Mouse (Mus musculus): ENCODE measurements around the gene Krcc1. TPM values are rescaled to one million over a fixed set of nuclear protein-coding genes. Genes with fewer than 3 reads are reported as not detected.

Krcc1 gene
- polyA plus RNA-seq, 1 experiment from 2014 or later = 69.2 TPM

DNA sequence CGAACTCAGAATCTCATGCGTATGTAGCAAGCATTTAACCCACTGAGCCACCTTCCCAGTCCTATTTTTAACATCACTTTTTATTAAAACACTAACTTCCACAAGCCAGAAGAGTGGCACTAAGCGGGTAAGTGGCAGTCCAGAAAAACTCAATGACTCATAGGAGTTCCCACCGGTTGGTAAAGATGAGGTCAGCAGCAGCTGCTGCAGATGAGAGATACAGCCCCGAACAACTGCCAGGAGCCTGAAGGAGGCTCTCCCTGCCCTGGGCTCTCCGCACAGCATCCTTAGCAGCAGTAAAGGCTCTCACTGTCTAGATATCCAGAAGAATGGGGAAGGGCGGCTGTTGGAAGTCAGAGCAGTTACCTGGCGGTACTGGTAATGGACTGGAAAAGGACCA lies 20.5 kb upstream of the Krcc1 start:
- H3K27ac ChIP-seq (replicated peaks in 1 of 2; ENCODE audit: control insufficient read depth in 1 of 2, insufficient read depth in 1 of 2, low read depth in 2 of 2, low read length in 2 of 2) = peak overlapping the region; percentile 10 to 33; a peak in 2 of 4 replicates
- WGBS = 52% methylated on average over 8 of the region's 8 CpGs
- no peak overlapping the region for H3K4me2 ChIP-seq (ENCODE audit: low read length)
- H3K4me1 ChIP-seq (ENCODE audit: control insufficient read depth in 2 of 2, insufficient read depth in 2 of 2, low read length in 2 of 2) = peaks cover 21 to 32% of the 10 kb centered on the region in 2 experiments
- no peaks in the 10 kb centered on the region for H3K9me3 ChIP-seq (ENCODE audit: control insufficient read depth, low read length)
- H3K27me3 ChIP-seq (ENCODE audit: control insufficient read depth, insufficient read depth, low read length) = no peaks in the 10 kb centered on the region
- no peak overlapping the region for H3K4me3 ChIP-seq (ENCODE audit: control insufficient read depth in 1 of 2, insufficient read depth in 1 of 2, low read depth in 1 of 2, low read length in 2 of 2)
- H3K36me3 ChIP-seq (ENCODE audit: control insufficient read depth, insufficient read depth, low read length) = peaks cover 30% of the 10 kb centered on the region
- H3K9ac ChIP-seq (ENCODE audit: low read length) = no peak overlapping the region
- ATAC-seq (ENCODE audit: insufficient number of reproducible peaks, insufficient read depth, low FRiP score, low read depth) = 0 out of 2 replicates have a peak, but pooled peaks have one; percentile 23

- Histone ChIP-seq H3K27ac (replicated peaks in 1 of 2; ENCODE audit: control insufficient read depth in 1 of 2, insufficient read depth in 1 of 2, low read depth in 2 of 2, low read length in 2 of 2) (peak overlapping the region; percentile 57 to 64), H3K4me2 (ENCODE audit: low read length) (peak overlapping the region; percentile 27; the same call in 1 of the 2 replicates)
- WGBS = 48% methylated on average over 6 of the region's 6 CpGs
Measured at GRCm38 (mm10) chr6:71254456-71254855, 17.0 kb upstream of the Krcc1 start.

GRCm38 (mm10) chr6:71256166-71256565 lies 15.3 kb upstream of the Krcc1 start:
- Histone ChIP-seq H3K9ac (ENCODE audit: low read length) (no peak overlapping the region), H3K27ac (replicated peaks in 1 of 2; ENCODE audit: control insufficient read depth in 1 of 2, insufficient read depth in 1 of 2, low read depth in 2 of 2, low read length in 2 of 2) (no peak overlapping the region), H3K4me3 (ENCODE audit: control insufficient read depth in 1 of 2, insufficient read depth in 1 of 2, low read depth in 1 of 2, low read length in 2 of 2) (no peak overlapping the region), H3K27me3 (ENCODE audit: control insufficient read depth, insufficient read depth, low read length) (no peaks in the 10 kb centered on the region), H3K36me3 (ENCODE audit: control insufficient read depth, insufficient read depth, low read length) (peaks cover 44% of the 10 kb centered on the region), H3K4me2 (ENCODE audit: low read length) (no peak overlapping the region), H3K9me3 (ENCODE audit: control insufficient read depth, low read length) (no peaks in the 10 kb centered on the region), H3K4me1 (ENCODE audit: control insufficient read depth in 2 of 2, insufficient read depth in 2 of 2, low read length in 2 of 2) (peaks cover 3 to 13% of the 10 kb centered on the region in 2 experiments; a peak in 3 of 4 replicates)
- 90% methylated on average over 10 of the region's 10 CpGs for WGBS
- no peak for ATAC-seq (ENCODE audit: insufficient number of reproducible peaks, insufficient read depth, low FRiP score, low read depth)

More at GRCm38 (mm10) chr6:71254456-71254855, 17.0 kb upstream of the Krcc1 start:
- Histone ChIP-seq H3K4me3 (ENCODE audit: control insufficient read depth in 1 of 2, insufficient read depth in 1 of 2, low read depth in 1 of 2, low read length in 2 of 2) (no peak overlapping the region), H3K9ac (ENCODE audit: low read length) (peak overlapping the region; percentile 52; the same call in 1 of the 2 replicates), H3K4me1 (ENCODE audit: control insufficient read depth in 2 of 2, insufficient read depth in 2 of 2, low read length in 2 of 2) (peaks cover 10 to 22% of the 10 kb centered on the region in 2 experiments), H3K9me3 (ENCODE audit: control insufficient read depth, low read length) (no peaks in the 10 kb centered on the region), H3K27me3 (ENCODE audit: control insufficient read depth, insufficient read depth, low read length) (no peaks in the 10 kb centered on the region), H3K36me3 (ENCODE audit: control insufficient read depth, insufficient read depth, low read length) (peaks cover 50% of the 10 kb centered on the region)
- no peak for ATAC-seq (ENCODE audit: insufficient number of reproducible peaks, insufficient read depth, low FRiP score, low read depth)

DNA sequence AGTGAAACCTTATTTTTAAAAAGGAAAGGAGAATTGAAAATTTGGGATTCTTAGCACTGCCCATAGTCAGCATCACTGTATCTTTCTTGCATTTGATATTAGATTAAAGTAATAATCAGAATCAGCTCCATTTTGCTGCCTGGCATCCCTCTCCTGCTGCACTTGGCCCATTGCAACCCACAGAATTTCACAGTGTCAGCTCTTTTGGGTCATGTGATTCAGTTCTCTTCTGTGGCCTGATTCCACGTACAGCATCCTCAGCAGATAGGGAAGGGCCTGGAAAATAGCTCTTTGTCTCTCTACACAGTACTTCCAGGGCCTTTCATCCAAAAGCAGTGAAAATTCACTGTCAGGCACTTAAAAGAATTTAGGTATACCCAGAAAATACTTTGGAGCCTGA lies 14.1 kb upstream of the Krcc1 start:
- Histone ChIP-seq H3K36me3 (ENCODE audit: control insufficient read depth, insufficient read depth, low read length) (peaks cover 35% of the 10 kb centered on the region), H3K27ac (replicated peaks in 1 of 2; ENCODE audit: control insufficient read depth in 1 of 2, insufficient read depth in 1 of 2, low read depth in 2 of 2, low read length in 2 of 2) (no peak overlapping the region), H3K27me3 (ENCODE audit: control insufficient read depth, insufficient read depth, low read length) (no peaks in the 10 kb centered on the region), H3K9ac (ENCODE audit: low read length) (no peak overlapping the region), H3K4me2 (ENCODE audit: low read length) (no peak overlapping the region), H3K4me1 (ENCODE audit: control insufficient read depth in 2 of 2, insufficient read depth in 2 of 2, low read length in 2 of 2) (peaks cover 2 to 12% of the 10 kb centered on the region in 2 experiments; a peak in 1 of 4 replicates), H3K9me3 (ENCODE audit: control insufficient read depth, low read length) (no peaks in the 10 kb centered on the region), H3K4me3 (ENCODE audit: control insufficient read depth in 1 of 2, insufficient read depth in 1 of 2, low read depth in 1 of 2, low read length in 2 of 2) (no peak overlapping the region)
- no peak for ATAC-seq (ENCODE audit: insufficient number of reproducible peaks, insufficient read depth, low FRiP score, low read depth)
- WGBS = 9% methylated on average over 1 of the region's 1 CpGs

DNA sequence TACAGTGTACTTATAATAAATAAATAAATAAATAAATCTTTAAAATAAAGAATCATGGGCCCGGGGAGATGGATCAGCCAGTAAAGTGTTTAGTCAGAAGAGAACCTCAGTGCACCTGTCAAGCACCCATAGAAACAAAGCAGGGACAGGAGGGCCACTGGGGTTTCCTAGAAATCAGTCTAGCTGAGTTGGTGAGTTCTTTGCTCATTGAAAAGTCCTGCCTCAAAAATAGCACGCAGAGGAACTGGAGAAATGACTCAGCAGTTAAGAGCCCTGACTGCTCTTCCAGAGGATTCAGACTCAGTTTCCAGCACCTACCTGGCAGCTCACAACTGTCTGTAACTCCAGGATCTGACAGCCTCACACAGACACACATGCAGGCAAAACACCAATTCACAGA lies 12.9 kb upstream of the Krcc1 start:
- no peaks in the 10 kb centered on the region for H3K27me3 ChIP-seq (ENCODE audit: control insufficient read depth, insufficient read depth, low read length)
- H3K36me3 ChIP-seq (ENCODE audit: control insufficient read depth, insufficient read depth, low read length) = peaks cover 32% of the 10 kb centered on the region
- no peak for ATAC-seq (ENCODE audit: insufficient number of reproducible peaks, insufficient read depth, low FRiP score, low read depth)
- peak overlapping the region in 1 of 2 experiments; percentile 61; a peak in 1 of 4 replicates for H3K4me3 ChIP-seq (ENCODE audit: control insufficient read depth in 1 of 2, insufficient read depth in 1 of 2, low read depth in 1 of 2, low read length in 2 of 2)
- H3K9me3 ChIP-seq (ENCODE audit: control insufficient read depth, low read length) = no peaks in the 10 kb centered on the region
- H3K27ac ChIP-seq (replicated peaks in 1 of 2; ENCODE audit: control insufficient read depth in 1 of 2, insufficient read depth in 1 of 2, low read depth in 2 of 2, low read length in 2 of 2) = no peak overlapping the region
- no peak overlapping the region; the same call in 1 of the 2 replicates for H3K9ac ChIP-seq (ENCODE audit: low read length)
- H3K4me1 ChIP-seq (ENCODE audit: control insufficient read depth in 2 of 2, insufficient read depth in 2 of 2, low read length in 2 of 2) = peaks cover 8 to 22% of the 10 kb centered on the region in 2 experiments
- 48% methylated on average over 2 of the region's 2 CpGs for WGBS
- H3K4me2 ChIP-seq (ENCODE audit: low read length) = peak overlapping the region; percentile 70

DNA sequence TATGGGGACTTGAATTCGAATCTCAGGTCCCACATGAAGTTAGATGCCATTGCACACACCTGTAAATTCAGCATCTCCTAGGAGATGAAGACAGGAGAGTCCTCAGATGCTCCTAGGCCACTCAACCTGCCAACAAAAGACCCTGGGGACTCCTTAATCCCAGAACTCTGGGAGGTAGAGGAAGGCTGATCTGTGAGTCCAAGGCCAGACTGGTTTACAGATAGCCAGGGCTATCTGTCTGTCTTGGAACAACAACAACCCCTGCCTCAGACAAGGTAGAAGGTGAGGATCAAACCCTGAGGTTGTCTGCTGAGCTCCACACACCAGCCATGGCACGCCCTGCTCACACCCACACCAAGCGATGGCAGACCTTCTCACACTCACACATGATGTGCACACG lies 12.3 kb upstream of the Krcc1 start:
- H3K4me3 ChIP-seq (ENCODE audit: control insufficient read depth in 1 of 2, insufficient read depth in 1 of 2, low read depth in 1 of 2, low read length in 2 of 2) = peak overlapping the region in 1 of 2 experiments; percentile 61; a peak in 2 of 4 replicates

GRCm38 (mm10) chr6:71260051-71260640 lies 11.3 kb upstream of the Krcc1 start:
- Histone ChIP-seq H3K27me3 (ENCODE audit: control insufficient read depth, insufficient read depth, low read length) (no peaks in the 10 kb centered on the region), H3K4me3 (ENCODE audit: control insufficient read depth in 1 of 2, insufficient read depth in 1 of 2, low read depth in 1 of 2, low read length in 2 of 2) (peak overlapping the region; percentile 30 to 61), H3K36me3 (ENCODE audit: control insufficient read depth, insufficient read depth, low read length) (peaks cover 32% of the 10 kb centered on the region), H3K4me2 (ENCODE audit: low read length) (peak overlapping the region; percentile 70), H3K27ac (replicated peaks in 1 of 2; ENCODE audit: control insufficient read depth in 1 of 2, insufficient read depth in 1 of 2, low read depth in 2 of 2, low read length in 2 of 2) (peak overlapping the region; percentile 61 to 96), H3K9ac (ENCODE audit: low read length) (peak overlapping the region; percentile 86), H3K4me1 (ENCODE audit: control insufficient read depth in 2 of 2, insufficient read depth in 2 of 2, low read length in 2 of 2) (peaks cover 11 to 33% of the 10 kb centered on the region in 2 experiments), H3K9me3 (ENCODE audit: control insufficient read depth, low read length) (no peaks in the 10 kb centered on the region)
- ATAC-seq (ENCODE audit: insufficient number of reproducible peaks, insufficient read depth, low FRiP score, low read depth) = no peak
- WGBS = 8% methylated on average over 6 of the region's 6 CpGs

More for the DNA sequence above, 12.3 kb upstream of the Krcc1 start:
- ATAC-seq (ENCODE audit: insufficient number of reproducible peaks, insufficient read depth, low FRiP score, low read depth) = no peak
- 75% methylated on average over 4 of the region's 4 CpGs for WGBS
- Histone ChIP-seq H3K9me3 (ENCODE audit: control insufficient read depth, low read length) (no peaks in the 10 kb centered on the region), H3K27me3 (ENCODE audit: control insufficient read depth, insufficient read depth, low read length) (no peaks in the 10 kb centered on the region), H3K4me1 (ENCODE audit: control insufficient read depth in 2 of 2, insufficient read depth in 2 of 2, low read length in 2 of 2) (peaks cover 11 to 28% of the 10 kb centered on the region in 2 experiments), H3K9ac (ENCODE audit: low read length) (peak overlapping the region; percentile 86), H3K4me2 (ENCODE audit: low read length) (peak overlapping the region; percentile 70), H3K27ac (replicated peaks in 1 of 2; ENCODE audit: control insufficient read depth in 1 of 2, insufficient read depth in 1 of 2, low read depth in 2 of 2, low read length in 2 of 2) (peak overlapping the region in 1 of 2 experiments; percentile 96; a peak in 2 of 4 replicates), H3K36me3 (ENCODE audit: control insufficient read depth, insufficient read depth, low read length) (peaks cover 32% of the 10 kb centered on the region)

Measured in heart, embryonic 14.5 days (tissue).